ENCODE assay signal across 22 mouse cellular contexts in genomic region chr12:100770765-100771164, GRCm38 (mm10).
"Had no signal": no experiment of that assay in that cellular context is flagged by ENCODE, and none has a peak within 500 bp of the region (broad histone marks: within the 10 kb centered on the region; RNA-seq: fewer than 3 reads in every experiment).

No protein-coding gene starts in this region.

- H3K9ac ChIP-seq: limb, embryonic 13.5 days; liver, embryonic 12.5 days; liver, embryonic 15.5 days; lung, embryonic 15.5 days; midbrain, embryonic 12.5 days; midbrain, embryonic 15.5 days; neural tube, embryonic 13.5 days had no signal

- ATAC-seq: intestine, postnatal 0 days; liver, embryonic 12.5 days; midbrain, embryonic 15.5 days had no signal

- H3K4me3 ChIP-seq: layer of hippocampus, adult 2 months; limb, embryonic 10.5 days; limb, embryonic 13.5 days; liver, embryonic 12.5 days; liver, embryonic 15.5 days; lung, embryonic 15.5 days; midbrain, embryonic 12.5 days; midbrain, embryonic 15.5 days; myocyte; neural tube, embryonic 13.5 days had no signal

- H3K27me3 ChIP-seq: limb, embryonic 13.5 days; liver, embryonic 12.5 days; liver, embryonic 15.5 days; lung, embryonic 15.5 days; midbrain, embryonic 12.5 days; midbrain, embryonic 15.5 days; neural tube, embryonic 13.5 days had no signal

- H3K36me3 ChIP-seq: limb, embryonic 10.5 days; limb, embryonic 13.5 days; liver, embryonic 12.5 days; liver, embryonic 15.5 days; lung, embryonic 15.5 days; midbrain, embryonic 12.5 days; midbrain, embryonic 15.5 days; neural tube, embryonic 13.5 days had no signal

- H3K4me1 ChIP-seq: limb, embryonic 10.5 days; limb, embryonic 13.5 days; liver, embryonic 12.5 days; liver, embryonic 15.5 days; midbrain, embryonic 12.5 days; neural tube, embryonic 13.5 days had no signal

- H3K4me2 ChIP-seq: limb, embryonic 13.5 days; liver, embryonic 12.5 days; liver, embryonic 15.5 days; lung, embryonic 15.5 days; midbrain, embryonic 12.5 days; midbrain, embryonic 15.5 days; neural tube, embryonic 13.5 days had no signal

- H3K27ac ChIP-seq: kidney, postnatal 0 days; layer of hippocampus, adult 2 months; limb, embryonic 10.5 days; limb, embryonic 13.5 days; liver, embryonic 12.5 days; liver, embryonic 15.5 days; lung, embryonic 15.5 days; midbrain, embryonic 12.5 days; midbrain, embryonic 15.5 days; neural tube, embryonic 13.5 days; stomach, postnatal 0 days had no signal

- H3K9me3 ChIP-seq: limb, embryonic 10.5 days; limb, embryonic 13.5 days; liver, embryonic 12.5 days; liver, embryonic 15.5 days; lung, embryonic 15.5 days; midbrain, embryonic 12.5 days; midbrain, embryonic 15.5 days; neural tube, embryonic 13.5 days had no signal

- DNase-seq: kidney, adult 2 months; kidney, postnatal 25 days; layer of hippocampus, adult 9-11 months; liver; lung, postnatal 14 days; lung, postnatal 4 days; retina, postnatal 1 day; right cerebral cortex, postnatal 4 days; thymus, postnatal 25 days had no signal
